Mouse (Mus musculus): ENCODE measurements around the gene Rgs6. TPM values are rescaled to one million over a fixed set of nuclear protein-coding genes. Genes with fewer than 3 reads are reported as not detected.

Rgs6 gene
- polyA plus RNA-seq, 1 experiment: 3.8 TPM

GRCm38 (mm10) chr12:83209461-83209860 is 621.4 kb downstream of the Rgs6 start:
- TF ChIP-seq CTCF (IDR thresholded peaks at IDR 0.05; ENCODE audit: insufficient read depth, low read length) (no peak), POLR2A (IDR thresholded peaks at IDR 0.05; ENCODE audit: borderline replicate concordance, extremely low read depth, low read depth, low read length) (no peak)
- no peak for DNase-seq
- Histone ChIP-seq H3K4me1 (ENCODE audit: control insufficient read depth, insufficient read depth, low read length) (no peaks in the 10 kb centered on the region), H3K4me3 (replicated peaks; ENCODE audit: extremely low read depth, low read depth, low read length) (no peak overlapping the region)
- 30% methylated on average over 6 of the region's 6 CpGs for WGBS

DNA sequence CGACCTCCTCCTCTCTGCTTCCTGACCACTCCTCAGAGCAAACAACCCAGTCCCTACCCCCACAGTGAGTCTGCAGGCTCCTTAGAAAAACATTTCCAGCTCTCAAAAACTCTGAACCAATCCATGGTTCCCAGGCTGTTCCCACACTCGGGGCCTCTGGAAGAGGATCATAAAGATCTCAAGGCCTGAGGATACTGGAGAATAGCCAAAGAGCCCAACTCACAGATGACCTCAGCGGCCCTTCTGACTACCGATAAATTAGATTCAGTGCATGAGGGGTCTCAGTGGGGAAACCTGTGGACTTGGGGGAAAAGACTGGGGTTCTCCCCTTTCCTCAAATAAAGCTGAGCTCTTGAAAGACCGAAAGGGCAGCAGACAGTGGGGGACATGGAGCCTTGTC is 622.2 kb downstream of the Rgs6 start:
- 59% methylated on average over 5 of the region's 5 CpGs for WGBS
- DNase-seq: no peak
- no peak for TF ChIP-seq CTCF (IDR thresholded peaks at IDR 0.05; ENCODE audit: insufficient read depth, low read length)
- no peak overlapping the region for H3K4me3 ChIP-seq (replicated peaks; ENCODE audit: extremely low read depth, low read depth, low read length)
- no peaks in the 10 kb centered on the region for H3K4me1 ChIP-seq (ENCODE audit: control insufficient read depth, insufficient read depth, low read length)

DNA sequence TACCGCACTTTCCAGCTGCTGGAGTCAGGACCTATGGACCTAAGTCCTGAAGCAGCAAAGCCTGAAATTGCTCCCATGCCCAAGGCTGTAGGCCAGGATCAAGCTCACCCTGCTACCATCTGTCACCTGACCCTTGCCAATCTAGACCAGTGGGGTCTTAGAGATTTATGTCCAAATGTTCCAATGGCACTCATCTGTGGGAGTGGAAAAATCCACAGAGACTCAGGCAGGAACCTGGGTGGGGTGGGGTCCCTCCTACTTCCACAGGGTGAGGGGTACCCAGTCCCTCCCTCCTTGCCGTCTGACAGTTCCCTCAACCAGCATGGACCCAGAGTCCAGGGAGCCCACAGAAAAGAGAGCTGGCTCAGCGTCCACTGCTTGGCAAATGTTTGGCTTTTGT is 622.6 kb downstream of the Rgs6 start:
- no peak for DNase-seq
- no peak for TF ChIP-seq CTCF (IDR thresholded peaks at IDR 0.05; ENCODE audit: insufficient read depth, low read length)
- 82% methylated on average over 3 of the region's 3 CpGs for WGBS
- Histone ChIP-seq H3K4me3 (replicated peaks; ENCODE audit: extremely low read depth, low read depth, low read length) (no peak overlapping the region), H3K4me1 (ENCODE audit: control insufficient read depth, insufficient read depth, low read length) (no peaks in the 10 kb centered on the region)

GRCm38 (mm10) chr12:83211146-83211822 is 623.2 kb downstream of the Rgs6 start:
- 73% methylated on average over 7 of the region's 7 CpGs for WGBS
- Histone ChIP-seq H3K4me3 (replicated peaks; ENCODE audit: extremely low read depth, low read depth, low read length) (no peak overlapping the region), H3K4me1 (ENCODE audit: control insufficient read depth, insufficient read depth, low read length) (no peaks in the 10 kb centered on the region)
- no peak for DNase-seq
- TF ChIP-seq POLR2A (IDR thresholded peaks at IDR 0.05; ENCODE audit: borderline replicate concordance, extremely low read depth, low read depth, low read length): no peak
- TF ChIP-seq CTCF (IDR thresholded peaks at IDR 0.05; ENCODE audit: insufficient read depth, low read length): no peak
